9 mouse cellular contexts compared by ENCODE assay signal in the genomic region with DNA sequence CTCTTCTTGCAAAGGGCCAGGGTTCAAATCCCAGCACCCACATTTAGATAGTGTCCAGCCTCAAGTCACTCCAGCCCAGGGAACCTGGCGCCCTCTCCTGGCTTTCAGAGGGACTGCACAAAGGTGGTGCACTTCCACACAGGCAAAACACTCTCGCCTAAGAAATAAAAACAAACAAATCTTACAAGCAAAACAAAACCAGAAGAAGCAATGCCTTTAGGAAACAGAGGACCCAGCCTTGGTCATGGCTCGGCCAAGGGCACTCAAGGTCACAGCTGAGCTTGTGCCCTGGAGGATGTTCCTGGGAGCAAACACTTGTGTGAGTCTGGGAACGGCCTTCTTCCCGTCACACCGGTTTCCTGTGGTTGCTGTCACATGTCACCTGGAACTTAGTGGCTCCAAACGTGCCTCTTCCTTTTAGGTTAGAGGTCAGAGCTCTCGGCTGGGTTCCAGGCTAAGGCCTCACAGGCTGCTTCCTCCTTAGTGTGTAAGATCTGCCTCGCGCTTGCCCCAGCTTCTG.
DNase-seq lines count a peak whose midpoint lies in the region; ATAC-seq and TF ChIP-seq lines count a peak whose summit lies in the region.
"Had no signal": no experiment of that assay in that cellular context is flagged by ENCODE, and none has a peak within 500 bp of the region (broad histone marks: within the 10 kb centered on the region; RNA-seq: fewer than 3 reads in every experiment).

No protein-coding gene starts in this region.

- H3K27ac ChIP-seq in cerebellum, adult 2 months (ENCODE audit: insufficient read depth, low read length) = no peak overlapping the region
- peak overlapping the region; percentile 40 for H3K27ac ChIP-seq in MEL (ENCODE audit: control insufficient read depth, low read depth, low read length)
- peak overlapping the region; percentile 48; the same call in 1 of the 2 replicates for H3K27ac ChIP-seq in kidney, embryonic 14.5 days (ENCODE audit: low read depth, low read length)

- H3K27me3 ChIP-seq in cerebellum, adult 2 months (ENCODE audit: control insufficient read depth, insufficient read depth, low read length) = no peaks in the 10 kb centered on the region
- no peaks in the 10 kb centered on the region for H3K27me3 ChIP-seq in MEL (ENCODE audit: control insufficient read depth in 1 of 2, insufficient read depth in 2 of 2, low read length in 2 of 2)
- no peaks in the 10 kb centered on the region for H3K27me3 ChIP-seq in kidney, embryonic 14.5 days (ENCODE audit: control insufficient read depth, insufficient read depth, low read length)
- H3K27me3 ChIP-seq: limb, embryonic 13.5 days had no signal

- TF ChIP-seq CTCF in cerebellum, adult 2 months (IDR thresholded peaks at IDR 0.05; ENCODE audit: borderline replicate concordance, insufficient read depth, low read depth, low read length) = peak; percentile 55; the same call in 1 of the 2 replicates
- peak; percentile 91 to 98 (median 92) for TF ChIP-seq CTCF in MEL (IDR thresholded peaks at IDR 0.05 in 2 of 3, conservative IDR thresholded peaks at IDR 0.05 in 1 of 3; ENCODE audit: control insufficient read depth in 1 of 3, insufficient read depth in 1 of 3, low read depth in 2 of 3, low read length in 3 of 3, poor library complexity in 1 of 3, severe bottlenecking in 1 of 3)

- H3K9ac ChIP-seq in MEL (ENCODE audit: control insufficient read depth, low read depth, low read length, poor library complexity, severe bottlenecking) = peak overlapping the region; percentile 37
- H3K9ac ChIP-seq in kidney, embryonic 14.5 days (ENCODE audit: low read depth, low read length) = no peak overlapping the region
- H3K9ac ChIP-seq: limb, embryonic 13.5 days had no signal

- DNase-seq in cerebellum, adult 2 months = no peak
- no peak for DNase-seq in cerebellum, adult 9-11 months
- DNase-seq in MEL (ENCODE audit: low read depth, low spot score) = peak; percentile 74
- DNase-seq in heart, adult 18-20 months = peak; percentile 83 to 90
- DNase-seq in lung, postnatal 25 days (ENCODE audit: low spot score) = peak; percentile 86
- no peak for DNase-seq in right cerebral cortex, postnatal 4 days
- DNase-seq in testis, postnatal 14 days (ENCODE audit: low spot score) = no peak

- H3K79me2 ChIP-seq in MEL (ENCODE audit: control insufficient read depth, insufficient read depth, low read length, poor library complexity) = no peaks in the 10 kb centered on the region

- no peaks in the 10 kb centered on the region for H3K9me3 ChIP-seq in MEL (replicated peaks; ENCODE audit: insufficient read depth, low read length)
- no peaks in the 10 kb centered on the region for H3K9me3 ChIP-seq in kidney, embryonic 14.5 days (ENCODE audit: control insufficient read depth, low read length)
- H3K9me3 ChIP-seq: limb, embryonic 13.5 days had no signal

- ATAC-seq in kidney, embryonic 14.5 days (ENCODE audit: low FRiP score, low TSS enrichment) = no peak

- no peak for TF ChIP-seq POLR2A in cerebellum, adult 2 months (IDR thresholded peaks at IDR 0.05; ENCODE audit: borderline replicate concordance, insufficient read depth, low read length)
- no peak for TF ChIP-seq POLR2A in MEL (IDR thresholded peaks at IDR 0.05; ENCODE audit: control insufficient read depth in 1 of 2, insufficient read depth in 1 of 2, low read depth in 1 of 2, low read length in 2 of 2, poor library complexity in 1 of 2)

- no peak for TF ChIP-seq EP300 in MEL (IDR thresholded peaks at IDR 0.05; ENCODE audit: low read depth in 1 of 2, low read length in 2 of 2)

- H3K4me2 ChIP-seq in kidney, embryonic 14.5 days (replicated peaks; ENCODE audit: low read depth, low read length) = no peak overlapping the region
- H3K4me2 ChIP-seq: limb, embryonic 13.5 days had no signal

- no peak overlapping the region for H3K4me3 ChIP-seq in cerebellum, adult 2 months (replicated peaks; ENCODE audit: insufficient read depth, low read depth, low read length)
- H3K4me3 ChIP-seq in MEL (ENCODE audit: control insufficient read depth in 1 of 2, insufficient read depth in 1 of 2, low read depth in 2 of 2, low read length in 2 of 2) = no peak overlapping the region
- H3K4me3 ChIP-seq in kidney, embryonic 14.5 days (ENCODE audit: low read length) = no peak overlapping the region
- H3K4me3 ChIP-seq: limb, embryonic 13.5 days had no signal

- peaks cover 26% of the 10 kb centered on the region for H3K4me1 ChIP-seq in cerebellum, adult 2 months (ENCODE audit: control insufficient read depth, insufficient read depth, low read length)
- H3K4me1 ChIP-seq in MEL (ENCODE audit: control insufficient read depth in 1 of 2, insufficient read depth in 2 of 2, low read length in 2 of 2) = peaks cover 8 to 13% of the 10 kb centered on the region in 2 experiments; a peak in 3 of 4 replicates
- H3K4me1 ChIP-seq in kidney, embryonic 14.5 days (ENCODE audit: control insufficient read depth, insufficient read depth, low read length) = peaks cover 29% of the 10 kb centered on the region

- TF ChIP-seq RAD21 in MEL (IDR thresholded peaks at IDR 0.05; ENCODE audit: low read depth, low read length) = peak; percentile 87

- WGBS in cerebellum, adult 2 months = 88% methylated on average over 10 of the region's 10 CpGs
- 36% methylated on average over 10 of the region's 10 CpGs for WGBS in kidney, embryonic 14.5 days

- H3K36me3 ChIP-seq in MEL (ENCODE audit: control insufficient read depth in 1 of 2, insufficient read depth in 2 of 2, low read length in 2 of 2) = peaks cover 0 to 10% of the 10 kb centered on the region in 2 experiments; a peak in 2 of 4 replicates
- H3K36me3 ChIP-seq in kidney, embryonic 14.5 days (ENCODE audit: control insufficient read depth, insufficient read depth, low read length) = no peaks in the 10 kb centered on the region
- H3K36me3 ChIP-seq: limb, embryonic 13.5 days had no signal

TF ChIP-seq in MEL, 35 proteins besides CTCF, POLR2A, EP300 and RAD21:
- TF ChIP-seq ELF1 (IDR thresholded peaks at IDR 0.05; ENCODE audit: low read depth, low read length) = peak; percentile 34; the same call in 1 of the 2 replicates
- TF ChIP-seq GABPA (IDR thresholded peaks at IDR 0.05; ENCODE audit: low read depth, low read length) = no peak
- peak; percentile 96 for TF ChIP-seq SMC3 (IDR thresholded peaks at IDR 0.05; ENCODE audit: low read depth, low read length)
- no peak for TF ChIP-seq MAX (IDR thresholded peaks at IDR 0.05; ENCODE audit: low read length)
- 0 out of 2 replicates have a peak, but pooled peaks have one; percentile 32 for TF ChIP-seq SIN3A (IDR thresholded peaks at IDR 0.05; ENCODE audit: low read length)
- peak; percentile 92 for TF ChIP-seq ZC3H11A (IDR thresholded peaks at IDR 0.05; ENCODE audit: low read depth, low read length)

Comparison
In these comparisons a context has a peak if more than half of its experiments do, and no peak if none do; other contexts are left out.
1. DNase-seq: peak in MEL (single experiment), heart, adult 18-20 months (2 of 2) and lung, postnatal 25 days (single experiment); none in cerebellum, adult 2 months (0 of 2), cerebellum, adult 9-11 months (single experiment), right cerebral cortex, postnatal 4 days (single experiment) and testis, postnatal 14 days (single experiment).